Mouse (Mus musculus) CH12.LX (cell line): ENCODE measurements around the gene Prr14. TPM values are rescaled to one million over a fixed set of nuclear protein-coding genes. Genes with fewer than 3 reads are reported as not detected.

Experiments
- DNase-seq: peaks from one replicate; pipeline ENCODE4 v3.0.0-alpha.2; 2013; ENCODE audit errors: extremely low read depth
- H3K27ac ChIP-seq: 2 replicates; pipeline ENCODE4 v1.5.1; 2012; ENCODE audit warnings: low read depth, mild to moderate bottlenecking, control low read depth, moderate library complexity; ENCODE audit not compliant: insufficient read depth
- H3K27me3 ChIP-seq: replicated peaks from 2 replicates; pipeline ENCODE3; 2012; ENCODE audit warnings: inconsistent platforms
- H3K36me3 ChIP-seq, 2 experiments: replicated peaks in 1 of 2; 2 replicates each; pipeline versions ENCODE3 to v1.6.1; 2012; ENCODE audit warnings: inconsistent platforms in 1 of 2, low read length in 1 of 2, mild to moderate bottlenecking in 1 of 2, mixed read lengths in 1 of 2, moderate library complexity in 1 of 2; ENCODE audit not compliant: control insufficient read depth in 1 of 2, insufficient read depth in 1 of 2
- H3K4me1 ChIP-seq, 2 experiments: 2 replicates each; pipeline ENCODE4 v1.6.1; 2012; ENCODE audit warnings: inconsistent platforms in 1 of 2, moderate library complexity in 1 of 2; ENCODE audit not compliant: insufficient read depth in 2 of 2, control insufficient read depth in 1 of 2
- H3K4me2 ChIP-seq: 2 replicates; pipeline ENCODE4 v1.6.1; 2012; ENCODE audit warnings: low read depth, mild to moderate bottlenecking, control low read depth; ENCODE audit not compliant: poor library complexity, insufficient read depth, severe bottlenecking
- H3K4me3 ChIP-seq, 3 experiments: fragments of 150-350 bp in 1 of 3; sonication (generic) in 1 of 3; replicated peaks in 1 of 3; 2 replicates each; pipeline versions ENCODE3 to v1.5.1; 2011 to 2012; ENCODE audit warnings: low read depth in 2 of 3, low read length in 2 of 3, mild to moderate bottlenecking in 2 of 3, moderate library complexity in 2 of 3, control low read depth in 1 of 3, improper control_type of control experiment in 1 of 3, inconsistent platforms in 1 of 3, mixed read lengths in 1 of 3; ENCODE audit not compliant: poor library complexity in 1 of 3
- H3K79me2 ChIP-seq: replicated peaks from 2 replicates; pipeline ENCODE4 v1.6.1; 2012; ENCODE audit warnings: mild to moderate bottlenecking, moderate library complexity; ENCODE audit not compliant: control insufficient read depth, poor library complexity, insufficient read depth, severe bottlenecking; ENCODE audit errors: extremely low read depth
- H3K9ac ChIP-seq: 2 replicates; pipeline ENCODE4 v1.6.1; 2012; ENCODE audit warnings: low read depth, mild to moderate bottlenecking, control low read depth, moderate library complexity; ENCODE audit not compliant: insufficient read depth
- H3K9me3 ChIP-seq: replicated peaks from 2 replicates; pipeline ENCODE3; 2012; ENCODE audit warnings: low read length, inconsistent platforms, mixed read lengths
- BHLHE40 ChIP-seq: IDR thresholded peaks from 2 replicates; pipeline ENCODE4 v1.6.1; 2011; ENCODE audit warnings: mild to moderate bottlenecking, low read depth, low read length, improper control_type of control experiment
- CHD1 ChIP-seq: IDR thresholded peaks from 2 replicates; pipeline ENCODE4 v1.6.1; 2012; ENCODE audit warnings: low read depth, low read length, improper control_type of control experiment, inconsistent platforms
- CHD2 ChIP-seq: IDR thresholded peaks from 2 replicates; pipeline ENCODE4 v1.6.1; 2011; ENCODE audit warnings: low read length, improper control_type of control experiment
- CTCF ChIP-seq, 2 experiments: IDR thresholded peaks in 1 of 2; conservative IDR thresholded peaks in 1 of 2; 2 replicates each; pipeline ENCODE4 v1.5.1; 2011 to 2012; ENCODE audit warnings: low read depth in 2 of 2, low read length in 2 of 2, improper control_type of control experiment in 1 of 2, inconsistent platforms in 1 of 2, mild to moderate bottlenecking in 1 of 2, moderate library complexity in 1 of 2
- ELF1 ChIP-seq: IDR thresholded peaks from 2 replicates; pipeline ENCODE4 v1.6.1; 2014; ENCODE audit warnings: low read depth, mild to moderate bottlenecking, inconsistent platforms, low read length, improper control_type of control experiment
- EP300 ChIP-seq: IDR thresholded peaks from 2 replicates; pipeline ENCODE4 v1.6.1; 2011; ENCODE audit warnings: low read length, improper control_type of control experiment
- ETS1 ChIP-seq: conservative IDR thresholded peaks from 2 replicates; pipeline ENCODE4 v1.6.1; 2012; ENCODE audit warnings: low read depth, mild to moderate bottlenecking, inconsistent platforms, low read length, improper control_type of control experiment, moderate library complexity
- GABPA ChIP-seq: IDR thresholded peaks from 2 replicates; pipeline ENCODE4 v1.6.1; 2012; ENCODE audit warnings: low read depth, low read length, improper control_type of control experiment, inconsistent platforms; ENCODE audit not compliant: insufficient replicate concordance
- HCFC1 ChIP-seq: IDR thresholded peaks from 2 replicates; pipeline ENCODE4 v1.6.1; 2012; ENCODE audit warnings: low read depth, mild to moderate bottlenecking, inconsistent platforms, low read length, improper control_type of control experiment
- JUN ChIP-seq: IDR thresholded peaks from 2 replicates; pipeline ENCODE4 v1.6.1; 2011; ENCODE audit warnings: low read depth, mild to moderate bottlenecking, low read length, improper control_type of control experiment, moderate library complexity; ENCODE audit not compliant: insufficient read depth
- JUND ChIP-seq: conservative IDR thresholded peaks from 2 replicates; pipeline ENCODE4 v1.6.1; 2011; ENCODE audit warnings: low read depth, low read length, improper control_type of control experiment
- MAFK ChIP-seq: IDR thresholded peaks from 2 replicates; pipeline ENCODE4 v1.6.1; 2011; ENCODE audit warnings: low read length, improper control_type of control experiment; ENCODE audit not compliant: insufficient replicate concordance
- MAX ChIP-seq: IDR thresholded peaks from 2 replicates; pipeline ENCODE4 v1.6.1; 2011; ENCODE audit warnings: low read length, improper control_type of control experiment
- MAZ ChIP-seq: IDR thresholded peaks from 2 replicates; pipeline ENCODE4 v1.6.1; 2012; ENCODE audit warnings: low read depth, mild to moderate bottlenecking, inconsistent platforms, low read length, improper control_type of control experiment, moderate library complexity
- NELFE ChIP-seq: IDR thresholded peaks from 2 replicates; pipeline ENCODE4 v1.6.1; 2011; ENCODE audit warnings: low read depth, low read length, improper control_type of control experiment
- PAX5 ChIP-seq: IDR thresholded peaks from 2 replicates; pipeline ENCODE4 v1.6.1; 2012; ENCODE audit warnings: low read length, inconsistent platforms, mixed read lengths
- POLR2AphosphoS2 ChIP-seq: IDR thresholded peaks from 2 replicates; pipeline ENCODE4 v1.6.1; 2011; ENCODE audit warnings: low read depth, low read length, improper control_type of control experiment
- SIN3A ChIP-seq: IDR thresholded peaks from 2 replicates; pipeline ENCODE4 v1.6.1; 2012; ENCODE audit warnings: low read length, improper control_type of control experiment, inconsistent platforms
- TBP ChIP-seq: conservative IDR thresholded peaks from 2 replicates; pipeline ENCODE4 v1.6.1; 2011; ENCODE audit warnings: low read depth, low read length, improper control_type of control experiment
- TCF12 ChIP-seq: IDR thresholded peaks from 2 replicates; pipeline ENCODE4 v1.6.1; 2014; ENCODE audit warnings: low read depth, mild to moderate bottlenecking, inconsistent platforms, low read length, improper control_type of control experiment
- UBTF ChIP-seq: IDR thresholded peaks from 2 replicates; pipeline ENCODE4 v1.6.1; 2012; ENCODE audit warnings: low read depth, mild to moderate bottlenecking, inconsistent platforms, low read length, improper control_type of control experiment, moderate library complexity
- ZC3H11A ChIP-seq: IDR thresholded peaks from 2 replicates; pipeline ENCODE4 v1.6.1; 2012; ENCODE audit warnings: low read depth, mild to moderate bottlenecking, inconsistent platforms, low read length, improper control_type of control experiment
- dilution Hi-C: fragments of 300-500 bp; cut with MboI; formaldehyde crosslinking; loops from 2 replicates; pipeline ENCODE4 v1.14.3; 2020; ENCODE audit warnings: low sequenced_read_pairs; ENCODE audit not compliant: extremely low pct_unique_long_range_greater_than_20kb, extremely low pct_ligation_motif_present
- in situ Hi-C: fragments of 300-500 bp; cut with MboI; formaldehyde crosslinking; loops from 3 replicates; pipeline ENCODE4 v1.14.3; 2019; ENCODE audit warnings: low sequenced_read_pairs, low pct_ligation_motif_present, low pct_unique_long_range_greater_than_20kb, mixed read lengths
- polyA plus RNA-seq: library from polyadenylated mRNA; unstranded; fragments of >175 nt; gene quantifications from 2 replicates; pipeline ENCODE4 v1.2.1, GENCODE M21; 2012; ENCODE audit warnings: low read depth; ENCODE audit not compliant: insufficient read length
- total RNA-seq, 2 experiments: library from RNA; depleted of rRNA; stranded (reverse); fragments of 300-350 nt in 1 of 2; fragments of >200 nt in 1 of 2; gene quantifications; 2 replicates each; pipeline ENCODE4 v1.2.3; 2012 to 2014

The Prr14 gene
- total and polyA plus RNA-seq, 3 experiments: 7.6 to 31.3 (median 10.4) TPM

DNA sequence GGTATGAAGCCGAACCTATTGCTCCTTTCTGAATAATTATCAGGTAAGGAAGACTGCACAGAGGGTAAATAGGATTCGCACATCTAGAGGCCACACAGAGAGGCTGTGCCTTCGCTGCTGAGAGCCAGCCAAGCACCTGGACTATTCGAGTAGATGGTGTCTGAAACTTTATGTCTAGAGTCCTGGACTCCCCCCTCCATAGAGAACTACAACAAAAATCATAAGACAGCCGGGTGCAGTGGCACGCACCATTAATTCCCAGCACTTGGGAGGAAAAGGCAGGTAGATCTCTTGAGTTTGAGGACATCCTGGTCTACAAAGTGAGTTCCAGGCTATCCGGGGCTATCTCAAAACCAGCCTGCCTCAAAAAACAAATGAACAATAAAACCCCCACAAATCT, 9.4 kb upstream of the Prr14 start:
- peaks cover 19 to 36% of the 10 kb centered on the region in 2 experiments for H3K4me1 ChIP-seq
- peak; percentile 11 for DNase-seq
- H3K79me2 ChIP-seq: peaks cover 53% of the 10 kb centered on the region
- peak overlapping the region; percentile 88 for H3K4me2 ChIP-seq
- no peaks in the 10 kb centered on the region for H3K27me3 ChIP-seq
- H3K4me3 ChIP-seq: peak overlapping the region; percentile 80 to 96 (median 81)
- peaks cover 12% of the 10 kb centered on the region for H3K9me3 ChIP-seq
- no peak overlapping the region; the same call in 1 of the 2 replicates for H3K27ac ChIP-seq
- no peak for TF ChIP-seq TCF12
- no peak for TF ChIP-seq HCFC1
- TF ChIP-seq GABPA: no peak
- TF ChIP-seq MAZ: no peak
- TF ChIP-seq UBTF: no peak
- no peak for TF ChIP-seq SIN3A
- peak overlapping the region; percentile 69 for H3K9ac ChIP-seq
- in situ Hi-C loops (no loop called here), dilution Hi-C loops (no loop called here)
- H3K36me3 ChIP-seq: peaks cover 26 to 53% of the 10 kb centered on the region in 2 experiments

DNA sequence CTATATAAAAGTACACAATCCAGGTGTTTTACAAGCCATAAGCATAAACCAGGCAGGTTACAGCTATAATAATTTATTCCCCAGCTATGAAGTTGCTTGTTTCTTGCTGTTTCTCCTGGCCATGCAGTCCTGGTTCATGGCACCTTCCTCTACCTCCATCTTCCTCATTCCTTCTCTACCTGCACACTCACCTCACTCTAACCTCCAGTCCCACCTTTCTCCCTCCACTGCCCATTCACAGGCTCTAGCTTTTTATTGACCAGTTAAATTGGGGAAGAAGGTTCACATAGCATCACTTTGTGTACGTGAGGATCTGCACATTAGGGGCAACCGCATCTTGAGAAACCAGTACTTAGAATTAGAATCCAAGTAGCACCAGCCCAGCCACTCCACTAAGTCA, 6.4 kb upstream of the Prr14 start:
- Histone ChIP-seq H3K27me3 (no peaks in the 10 kb centered on the region), H3K27ac (no peak overlapping the region), H3K9me3 (peaks cover 25% of the 10 kb centered on the region), H3K36me3 (peaks cover 37 to 61% of the 10 kb centered on the region in 2 experiments), H3K9ac (no peak overlapping the region), H3K4me3 (no peak overlapping the region), H3K4me2 (no peak overlapping the region), H3K79me2 (peaks cover 55% of the 10 kb centered on the region), H3K4me1 (peaks cover 17 to 30% of the 10 kb centered on the region in 2 experiments)
- dilution Hi-C loops: no loop called here
- in situ Hi-C loops: no loop called here
- no peak for TF ChIP-seq BHLHE40
- no peak for TF ChIP-seq TBP
- TF ChIP-seq ETS1: no peak
- no peak for TF ChIP-seq NELFE
- no peak for TF ChIP-seq CTCF (conservative IDR thresholded peaks at IDR 0.05 in 1 of 2, IDR thresholded peaks at IDR 0.05 in 1 of 2; ENCODE audit: low read depth in 2 of 2, low read length in 2 of 2)
- TF ChIP-seq MAX: no peak
- no peak for TF ChIP-seq HCFC1
- TF ChIP-seq CHD2: no peak
- no peak for TF ChIP-seq UBTF
- TF ChIP-seq ZC3H11A: no peak
- no peak for DNase-seq

GRCm38 (mm10) chr7:127454905-127455304, 4.5 kb upstream of the Prr14 start:
- Histone ChIP-seq H3K4me1 (peaks cover 17 to 28% of the 10 kb centered on the region in 2 experiments), H3K9me3 (peaks cover 25% of the 10 kb centered on the region), H3K27ac (no peak overlapping the region), H3K4me2 (no peak overlapping the region), H3K9ac (no peak overlapping the region), H3K27me3 (no peaks in the 10 kb centered on the region), H3K4me3 (no peak overlapping the region), H3K36me3 (peaks cover 43 to 72% of the 10 kb centered on the region in 2 experiments), H3K79me2 (peaks cover 48% of the 10 kb centered on the region)
- dilution Hi-C loops (no loop called here), in situ Hi-C loops (loop anchor here (5.0 kb wide), 1 partner anchor 33 kb away; the partner anchor contains the start of gene Zfp688)
- no peak for DNase-seq
- TF ChIP-seq CHD2 (no peak), POLR2AphosphoS2 (no peak), EP300 (no peak), JUN (no peak), PAX5 (no peak), ELF1 (no peak), CHD1 (no peak), SIN3A (no peak), JUND (no peak), MAFK (no peak)
